Mouse (Mus musculus) midbrain, embryonic 13.5 days (tissue): ENCODE data around the gene Cdk9. TPM values are rescaled to one million over a fixed set of nuclear protein-coding genes. Genes with fewer than 3 reads are reported as not detected.
A peak's percentile ranks its signal among the peaks of the same experiment; 100 is the strongest.

Experiments used
- ATAC-seq: fragments of 200-750 bp; cut with Nextera tagmentation; 2 replicates; pipeline ENCODE4 v1.8.0; 2017; ENCODE audit warnings: mild to moderate bottlenecking, moderate TSS enrichment, moderate library complexity
- H3K27ac ChIP-seq: fragments of 300-500 bp; sonication (generic); 2 replicates; pipeline ENCODE4 v1.5.1; 2015; ENCODE audit warnings: inconsistent platforms, mild to moderate bottlenecking, moderate library complexity
- H3K27me3 ChIP-seq: fragments of 300-500 bp; sonication (generic); 2 replicates; pipeline ENCODE4 v1.6.1; 2015; ENCODE audit warnings: mild to moderate bottlenecking, inconsistent platforms
- H3K36me3 ChIP-seq: fragments of 300-500 bp; sonication (generic); 2 replicates; pipeline ENCODE4 v1.6.1; 2015; ENCODE audit warnings: mild to moderate bottlenecking, inconsistent platforms
- H3K4me1 ChIP-seq: fragments of 300-500 bp; sonication (generic); replicated peaks from 2 replicates; pipeline ENCODE4 v1.6.1; 2015; ENCODE audit warnings: inconsistent platforms
- H3K4me2 ChIP-seq: fragments of 300-500 bp; sonication (generic); replicated peaks from 2 replicates; pipeline ENCODE4 v1.6.1; 2015; ENCODE audit warnings: moderate library complexity, mild to moderate bottlenecking, inconsistent platforms
- H3K4me3 ChIP-seq: fragments of 300-500 bp; sonication (generic); replicated peaks from 2 replicates; pipeline ENCODE4 v1.5.1; 2015; ENCODE audit warnings: mild to moderate bottlenecking, inconsistent platforms
- H3K9ac ChIP-seq: fragments of 300-500 bp; sonication (generic); replicated peaks from 2 replicates; pipeline ENCODE4 v1.6.1; 2015; ENCODE audit warnings: mild to moderate bottlenecking, inconsistent platforms
- H3K9me3 ChIP-seq: fragments of 300-500 bp; sonication (generic); 2 replicates; pipeline ENCODE4 v1.6.1; 2016; ENCODE audit warnings: mild to moderate bottlenecking, inconsistent platforms
- WGBS: fragments of 180-500 bp; shearing (Covaris S2); methylation state at CpG from one replicate; pipeline ENCODE4 v1.1.7; 2015; 5-methylcytosine and 5-hydroxymethylcytosine counted together
- polyA plus RNA-seq: library from polyadenylated mRNA; unstranded; fragments of >200 nt; fragmentation: Nextera tagmentation; extraction: Ambion mirVana; gene quantifications from 2 replicates; pipeline ENCODE4 v1.2.1, GENCODE M21; 2015

Cdk9 gene
- polyA plus RNA-seq, 1 experiment from 2014 or later, result 84.5 TPM

GRCm38 (mm10) chr2:32714117-32714986, 1.5 kb upstream of the Cdk9 start:
- Histone ChIP-seq H3K36me3 (peaks cover 19% of the 10 kb centered on the region), H3K4me1 (peaks cover 23% of the 10 kb centered on the region), H3K9me3 (no peaks in the 10 kb centered on the region), H3K27ac (peak overlapping the region; percentile 99), H3K4me2 (peak overlapping the region; percentile 100), H3K27me3 (no peaks in the 10 kb centered on the region), H3K4me3 (peak overlapping the region; percentile 97; the same call in 1 of the 2 replicates), H3K9ac (peak overlapping the region; percentile 95)
- no peak for ATAC-seq
- WGBS, result 67% methylated on average over 11 of the region's 11 CpGs

DNA sequence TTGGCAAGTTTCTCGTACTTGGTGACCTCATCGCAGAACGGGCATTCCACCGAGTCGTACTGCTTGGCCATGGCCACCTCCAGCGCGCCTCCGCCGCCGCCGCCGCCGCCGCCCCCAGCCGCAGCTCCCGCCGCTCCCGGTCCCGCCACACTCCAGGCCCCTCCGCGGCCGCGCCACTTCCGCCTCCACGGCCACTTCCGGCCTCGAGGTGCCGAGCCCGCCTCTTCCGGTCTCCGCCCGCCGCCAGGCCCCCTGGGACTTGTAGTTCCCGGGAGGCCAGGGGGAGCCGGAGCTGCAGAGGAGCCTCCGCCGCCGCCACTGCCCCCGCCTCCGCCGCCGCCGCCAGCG, 316 bp downstream of the Cdk9 start:
- Histone ChIP-seq H3K9ac (peak overlapping the region; percentile 95), H3K4me3 (peak overlapping the region; percentile 97), H3K27ac (peak overlapping the region; percentile 99), H3K4me1 (peaks cover 23% of the 10 kb centered on the region), H3K36me3 (peaks cover 36% of the 10 kb centered on the region), H3K4me2 (peak overlapping the region; percentile 100), H3K27me3 (no peaks in the 10 kb centered on the region), H3K9me3 (no peaks in the 10 kb centered on the region)
- WGBS, result 0% methylated on average over 38 of the region's 44 CpGs
- ATAC-seq, result peak; percentile 91

GRCm38 (mm10) chr2:32712108-32712551, 746 bp downstream of the Cdk9 start:
- Histone ChIP-seq H3K9ac (peak overlapping the region; percentile 95), H3K4me1 (peaks cover 23% of the 10 kb centered on the region), H3K4me3 (peak overlapping the region; percentile 97), H3K9me3 (no peaks in the 10 kb centered on the region), H3K4me2 (peak overlapping the region; percentile 100), H3K27me3 (no peaks in the 10 kb centered on the region), H3K27ac (peak overlapping the region; percentile 99), H3K36me3 (peaks cover 40% of the 10 kb centered on the region)
- peak; percentile 51 for ATAC-seq
- 0% methylated on average over 41 of the region's 41 CpGs for WGBS

DNA sequence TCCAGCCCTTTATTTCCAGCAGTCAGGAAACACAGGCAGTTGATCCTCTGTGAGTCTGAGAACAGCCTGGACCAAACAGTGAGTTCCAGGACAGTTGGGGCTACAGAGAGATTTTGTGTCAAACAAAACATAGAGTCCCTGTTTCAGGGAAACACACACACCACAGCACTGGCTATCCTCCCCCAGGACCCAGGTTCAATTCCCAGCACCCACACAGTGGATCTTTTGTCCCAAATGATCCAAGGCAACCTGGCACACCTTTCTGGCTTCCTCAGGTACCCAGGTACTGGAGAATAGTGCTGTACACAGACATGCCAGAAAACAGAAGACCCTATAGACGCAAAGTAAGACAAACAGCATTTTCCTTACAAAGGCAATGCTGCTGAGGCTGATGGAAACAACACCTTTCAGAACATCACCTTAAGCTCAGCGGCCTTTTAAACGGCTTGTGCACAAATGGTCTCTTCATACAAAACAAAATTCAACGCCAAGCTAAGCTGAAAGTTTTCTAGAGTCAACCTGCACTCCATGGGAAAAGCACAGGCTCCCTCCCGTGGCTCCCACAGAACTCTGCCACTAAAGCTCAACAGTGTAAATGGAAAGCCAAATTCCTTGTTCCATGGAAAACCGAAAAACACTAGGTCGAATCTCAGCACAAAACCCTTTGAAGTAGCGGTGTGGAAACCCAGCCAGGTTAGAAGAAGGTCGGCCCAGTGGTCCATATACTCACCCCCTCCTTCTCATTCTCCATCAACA, 1.4 kb downstream of the Cdk9 start:
- 29% methylated on average over 9 of the region's 9 CpGs for WGBS

DNA sequence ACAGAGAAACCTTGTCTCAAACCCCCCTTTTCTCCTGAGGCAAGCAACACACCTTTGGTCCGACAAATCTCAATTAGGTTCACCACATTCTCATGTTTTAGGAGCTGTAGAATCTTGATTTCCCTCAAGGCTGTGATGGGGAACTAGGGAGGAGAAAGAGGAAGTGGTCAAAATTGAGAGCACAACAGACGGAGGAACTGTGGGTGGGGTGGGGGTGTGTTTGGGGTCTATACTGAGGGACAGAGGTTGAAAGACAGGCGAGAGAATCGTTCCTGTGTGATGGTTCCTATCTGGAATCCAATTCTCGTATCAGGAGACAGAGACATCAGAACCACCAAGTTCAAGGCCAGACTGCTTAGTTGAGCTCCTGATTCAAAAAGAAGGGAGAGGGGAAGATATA, 2.5 kb downstream of the Cdk9 start:
- H3K4me1 ChIP-seq, result peaks cover 23% of the 10 kb centered on the region
- no peak overlapping the region for H3K27ac ChIP-seq
- H3K27me3 ChIP-seq, result no peaks in the 10 kb centered on the region
- ATAC-seq, result no peak
- no peak overlapping the region for H3K4me3 ChIP-seq
- H3K36me3 ChIP-seq, result peaks cover 57% of the 10 kb centered on the region
- 91% methylated on average over 5 of the region's 5 CpGs for WGBS
- no peak overlapping the region for H3K9ac ChIP-seq
- H3K9me3 ChIP-seq, result no peaks in the 10 kb centered on the region
- no peak overlapping the region for H3K4me2 ChIP-seq

More for the DNA sequence above, 1.4 kb downstream of the Cdk9 start:
- Histone ChIP-seq H3K4me2 (peak overlapping the region; percentile 100), H3K9ac (peak overlapping the region; percentile 95), H3K27me3 (no peaks in the 10 kb centered on the region), H3K27ac (0 out of 2 replicates have a peak overlapping the region, but pooled peaks have one; percentile 99), H3K9me3 (no peaks in the 10 kb centered on the region), H3K36me3 (peaks cover 47% of the 10 kb centered on the region), H3K4me3 (peak overlapping the region; percentile 97), H3K4me1 (peaks cover 23% of the 10 kb centered on the region)
- ATAC-seq, result no peak

DNA sequence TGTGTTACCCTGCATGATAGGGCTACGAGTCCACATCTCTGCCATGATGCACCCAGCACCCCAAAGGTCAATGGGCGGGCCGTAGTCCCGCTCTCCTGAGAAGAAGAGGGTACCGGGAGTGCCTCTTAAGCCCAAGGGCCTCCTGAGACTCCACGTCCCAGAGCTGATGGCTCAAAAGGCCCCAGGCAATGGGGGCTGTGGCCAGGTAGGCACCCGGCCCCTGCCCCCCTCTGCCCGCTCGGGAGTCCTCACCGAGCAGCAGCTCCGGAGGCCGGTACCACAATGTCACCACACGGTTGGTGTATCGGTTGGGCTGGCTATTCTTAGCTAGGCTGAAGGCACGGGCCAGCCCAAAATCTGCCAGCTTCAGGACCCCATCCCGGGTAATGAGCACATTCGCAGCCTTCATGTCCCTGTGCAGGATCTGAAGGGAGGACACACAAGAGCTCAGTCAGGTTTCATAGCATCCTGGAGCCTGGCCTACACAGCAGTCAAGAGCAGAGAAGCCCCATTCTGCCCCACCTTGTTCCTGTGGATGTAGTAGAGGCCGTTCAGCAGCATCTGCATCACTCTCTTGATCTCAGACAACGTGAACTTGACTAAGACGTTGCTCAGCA, 3.2 kb downstream of the Cdk9 start:
- Histone ChIP-seq H3K36me3 (peaks cover 65% of the 10 kb centered on the region), H3K4me1 (peaks cover 23% of the 10 kb centered on the region), H3K27me3 (no peaks in the 10 kb centered on the region), H3K9ac (no peak overlapping the region), H3K27ac (no peak overlapping the region), H3K4me3 (no peak overlapping the region), H3K4me2 (no peak overlapping the region), H3K9me3 (no peaks in the 10 kb centered on the region)
- WGBS, result 91% methylated on average over 20 of the region's 20 CpGs
- ATAC-seq, result no peak

DNA sequence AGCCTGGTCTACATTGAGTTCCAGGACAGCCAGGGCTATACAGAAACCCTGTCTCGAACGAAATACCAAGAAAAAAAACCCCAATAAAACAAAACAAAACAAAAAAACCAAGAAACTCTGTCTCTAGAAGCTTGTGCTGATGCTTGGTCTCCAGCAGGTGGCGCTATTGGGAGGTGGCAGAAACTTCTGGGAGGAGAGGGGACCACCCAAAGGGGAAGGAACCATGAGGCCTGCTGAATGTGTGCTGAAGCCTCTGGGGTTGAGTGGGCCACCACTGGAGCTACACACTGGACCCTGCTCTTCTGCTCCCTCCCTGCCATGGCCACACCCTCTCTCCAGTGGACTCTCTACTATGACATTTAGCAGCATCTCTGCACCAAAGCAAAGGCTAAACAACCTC, 4.2 kb downstream of the Cdk9 start:
- Histone ChIP-seq H3K9me3 (no peaks in the 10 kb centered on the region), H3K27me3 (no peaks in the 10 kb centered on the region), H3K4me3 (no peak overlapping the region), H3K4me2 (no peak overlapping the region), H3K4me1 (peaks cover 13% of the 10 kb centered on the region), H3K9ac (no peak overlapping the region), H3K27ac (no peak overlapping the region), H3K36me3 (peaks cover 75% of the 10 kb centered on the region)
- 45% methylated on average over 3 of the region's 3 CpGs for WGBS
- no peak for ATAC-seq

DNA sequence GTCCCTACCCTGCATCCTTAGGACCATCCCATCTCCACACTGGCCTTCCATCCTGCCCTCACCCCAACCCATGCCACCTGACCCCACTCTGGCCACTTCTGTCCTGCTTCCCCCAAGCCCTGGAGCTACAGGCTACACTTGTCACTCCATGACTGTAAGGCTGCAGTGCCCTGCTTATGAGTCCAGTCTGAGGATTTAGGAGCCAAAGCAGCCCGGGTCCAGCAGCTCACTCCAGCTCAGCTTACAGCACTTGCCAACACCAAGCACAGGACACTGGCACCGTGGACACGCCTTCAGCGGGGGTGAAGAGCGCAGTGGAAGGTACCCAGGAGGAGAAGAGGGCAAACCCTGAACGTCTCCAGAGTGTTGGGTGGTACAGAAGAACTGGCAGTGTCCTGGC, 5.9 kb downstream of the Cdk9 start:
- H3K4me1 ChIP-seq, result peaks cover 11% of the 10 kb centered on the region
- H3K27me3 ChIP-seq, result no peaks in the 10 kb centered on the region
- 94% methylated on average over 6 of the region's 6 CpGs for WGBS
- H3K36me3 ChIP-seq, result peaks cover 88% of the 10 kb centered on the region
- ATAC-seq, result no peak
- H3K9me3 ChIP-seq, result no peaks in the 10 kb centered on the region
- no peak overlapping the region for H3K27ac ChIP-seq
- no peak overlapping the region for H3K4me3 ChIP-seq
- no peak overlapping the region for H3K4me2 ChIP-seq
- no peak overlapping the region for H3K9ac ChIP-seq

GRCm38 (mm10) chr2:32705018-32705417, 7.9 kb downstream of the Cdk9 start:
- H3K27me3 ChIP-seq, result no peaks in the 10 kb centered on the region
- 92% methylated on average over 7 of the region's 7 CpGs for WGBS
- H3K4me3 ChIP-seq, result no peak overlapping the region
- no peak overlapping the region for H3K4me2 ChIP-seq
- H3K4me1 ChIP-seq, result no peaks in the 10 kb centered on the region
- no peak for ATAC-seq
- no peak overlapping the region for H3K9ac ChIP-seq
- no peak overlapping the region for H3K27ac ChIP-seq
- H3K36me3 ChIP-seq, result peaks cover 76% of the 10 kb centered on the region
- no peaks in the 10 kb centered on the region for H3K9me3 ChIP-seq

GRCm38 (mm10) chr2:32704021-32704421, 8.9 kb downstream of the Cdk9 start, which contains the start of gene Fpgs:
Fpgs (minus strand) TSS chr2:32704145.
- peaks cover 66% of the 10 kb centered on the region for H3K36me3 ChIP-seq
- no peak within 1 kb of the TSS for H3K4me3 ChIP-seq
- 83% methylated on average over 2 of the region's 2 CpGs for WGBS
- H3K9ac ChIP-seq, result no peak within 1 kb of the TSS
- H3K4me2 ChIP-seq, result no peak within 1 kb of the TSS
- ATAC-seq, result no peak
- H3K27ac ChIP-seq, result no peak within 1 kb of the TSS
- H3K27me3 ChIP-seq, result no peaks in the 10 kb centered on the region
- H3K9me3 ChIP-seq, result no peaks in the 10 kb centered on the region
- H3K4me1 ChIP-seq, result no peaks in the 10 kb centered on the region

- ATAC-seq, result no peak
- Histone ChIP-seq H3K4me3 (no peak overlapping the region), H3K4me1 (no peaks in the 10 kb centered on the region), H3K27ac (no peak overlapping the region), H3K9ac (no peak overlapping the region), H3K9me3 (no peaks in the 10 kb centered on the region), H3K27me3 (no peaks in the 10 kb centered on the region), H3K36me3 (peaks cover 57% of the 10 kb centered on the region), H3K4me2 (no peak overlapping the region)
- WGBS, result 95% methylated on average over 8 of the region's 8 CpGs
Measured at GRCm38 (mm10) chr2:32703046-32703445, 9.8 kb downstream of the Cdk9 start.
